Mouse (Mus musculus): Measurements from ENCODE around the gene Gm5741. TPM values are rescaled to one million over a fixed set of nuclear protein-coding genes. Genes with fewer than 3 reads are reported as not detected.
A peak's percentile ranks its signal among the peaks of the same experiment; 100 is the strongest.

Gene Gm5741
- polyA plus RNA-seq, 1 experiment from 2014 or later: not detected

DNA sequence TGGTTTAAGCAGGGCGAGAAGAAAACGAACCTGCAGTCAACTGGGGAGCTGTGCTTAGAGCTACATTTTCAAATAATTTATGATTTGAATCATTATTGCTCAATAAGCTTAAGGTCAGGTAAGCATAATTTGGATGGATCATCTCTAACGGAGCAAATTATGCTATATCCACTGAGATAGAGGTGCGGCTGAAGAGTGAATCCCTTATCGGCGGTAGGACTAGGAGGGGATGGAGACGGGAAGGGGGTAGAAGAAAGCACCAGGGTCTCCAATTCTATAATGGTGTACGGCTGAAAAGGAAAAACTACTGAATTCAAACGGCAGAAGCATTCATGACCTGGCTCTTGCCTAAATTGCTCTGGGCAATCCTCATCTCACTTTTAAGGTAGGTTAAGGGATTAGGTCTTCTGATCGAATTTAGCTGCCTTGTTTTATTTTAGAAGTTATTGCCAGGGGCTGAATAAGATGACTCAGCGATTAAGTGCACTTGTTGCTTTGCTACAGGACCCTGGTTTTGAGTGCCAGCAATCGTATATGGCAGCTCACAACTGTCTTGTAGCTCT lies 32.5 kb downstream of the Gm5741 start:
- ATAC-seq (replicated peaks; ENCODE audit: low FRiP score, low read depth) (no peak), DNase-seq (ENCODE audit: low spot score) (peak; percentile 18)
- TF ChIP-seq CTCF (IDR thresholded peaks at IDR 0.05; ENCODE audit: low read depth): no peak
- Histone ChIP-seq H3K9ac (ENCODE audit: low read depth, low read length) (peak overlapping the region; percentile 69), H3K4me3 (replicated peaks; ENCODE audit: low read depth, low read length) (peak overlapping the region; percentile 85), H3K9me3 (replicated peaks; ENCODE audit: low read length) (no peaks in the 10 kb centered on the region), H3K4me2 (ENCODE audit: low read length) (peak overlapping the region; percentile 91), H3K4me1 (replicated peaks; ENCODE audit: insufficient read depth, low read length) (peaks cover 13% of the 10 kb centered on the region), H3K27ac (peak overlapping the region; percentile 92), H3K27me3 (ENCODE audit: insufficient read depth, low read length) (no peaks in the 10 kb centered on the region), H3K36me3 (ENCODE audit: insufficient read depth, low read length) (peaks cover 19% of the 10 kb centered on the region)
- 7% methylated on average over 12 of the region's 12 CpGs for WGBS

DNA sequence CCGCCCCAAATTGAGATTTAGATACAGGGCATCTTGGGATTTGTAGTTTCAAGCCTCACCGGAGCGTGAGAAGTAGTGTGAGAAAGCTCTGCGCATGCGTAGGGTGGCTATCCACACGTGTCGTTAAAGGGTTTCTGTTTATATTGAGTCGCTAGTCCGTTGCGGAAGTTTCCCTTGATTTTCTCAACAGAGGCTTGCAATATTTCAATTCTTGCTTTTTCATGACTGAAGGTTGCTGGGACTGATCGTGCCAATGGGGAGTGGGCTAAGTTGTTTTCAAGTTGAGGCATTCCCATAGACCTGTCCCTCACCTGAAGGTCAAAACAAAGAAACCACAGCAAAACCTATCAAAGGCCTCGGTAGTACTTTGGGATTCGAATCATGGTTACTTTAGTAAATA lies 33.0 kb downstream of the Gm5741 start:
- DNase-seq (ENCODE audit: low spot score) (peak; percentile 95), ATAC-seq (replicated peaks; ENCODE audit: low FRiP score, low read depth) (no peak)
- Histone ChIP-seq H3K27me3 (ENCODE audit: insufficient read depth, low read length) (no peaks in the 10 kb centered on the region), H3K9me3 (replicated peaks; ENCODE audit: low read length) (no peaks in the 10 kb centered on the region), H3K36me3 (ENCODE audit: insufficient read depth, low read length) (peaks cover 24% of the 10 kb centered on the region), H3K9ac (ENCODE audit: low read depth, low read length) (peak overlapping the region; percentile 69; the same call in 1 of the 2 replicates), H3K4me3 (replicated peaks; ENCODE audit: low read depth, low read length) (peak overlapping the region; percentile 85), H3K4me2 (ENCODE audit: low read length) (peak overlapping the region; percentile 91), H3K4me1 (replicated peaks; ENCODE audit: insufficient read depth, low read length) (peaks cover 13% of the 10 kb centered on the region), H3K27ac (no peak overlapping the region)
- TF ChIP-seq CTCF (IDR thresholded peaks at IDR 0.05; ENCODE audit: low read depth): no peak
- 4% methylated on average over 13 of the region's 13 CpGs for WGBS

DNA sequence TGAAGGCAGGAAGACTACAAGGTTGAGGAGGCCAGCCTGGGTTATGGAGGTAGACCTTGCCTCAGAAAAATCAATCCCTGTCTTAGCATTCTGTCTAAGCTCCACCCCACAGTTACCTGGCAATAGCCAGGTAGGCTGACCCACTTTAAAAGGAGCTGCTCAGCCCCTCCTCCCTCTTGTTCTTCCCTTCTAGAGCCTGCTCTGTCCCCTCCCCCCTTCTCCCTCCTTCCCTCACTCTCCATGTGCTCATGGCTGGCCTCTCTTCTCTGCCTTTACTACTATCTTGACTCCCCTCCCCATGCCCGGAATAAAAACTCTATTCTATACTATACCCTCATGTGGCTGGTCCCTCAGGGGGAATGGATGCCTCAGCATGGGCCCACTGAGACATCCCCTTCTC lies 33.9 kb downstream of the Gm5741 start:
- Histone ChIP-seq H3K27ac (no peak overlapping the region; the same call in 1 of the 2 replicates), H3K4me3 (replicated peaks; ENCODE audit: low read depth, low read length) (no peak overlapping the region), H3K27me3 (ENCODE audit: insufficient read depth, low read length) (no peaks in the 10 kb centered on the region), H3K4me2 (ENCODE audit: low read length) (no peak overlapping the region), H3K4me1 (replicated peaks; ENCODE audit: insufficient read depth, low read length) (peaks cover 12% of the 10 kb centered on the region), H3K9ac (ENCODE audit: low read depth, low read length) (no peak overlapping the region), H3K36me3 (ENCODE audit: insufficient read depth, low read length) (peaks cover 26% of the 10 kb centered on the region), H3K9me3 (replicated peaks; ENCODE audit: low read length) (no peaks in the 10 kb centered on the region)
- no peak for TF ChIP-seq CTCF (IDR thresholded peaks at IDR 0.05; ENCODE audit: low read depth)
- DNase-seq (ENCODE audit: low spot score) (no peak), ATAC-seq (replicated peaks; ENCODE audit: low FRiP score, low read depth) (no peak)
- WGBS: 68% methylated on average over 1 of the region's 1 CpGs

DNA sequence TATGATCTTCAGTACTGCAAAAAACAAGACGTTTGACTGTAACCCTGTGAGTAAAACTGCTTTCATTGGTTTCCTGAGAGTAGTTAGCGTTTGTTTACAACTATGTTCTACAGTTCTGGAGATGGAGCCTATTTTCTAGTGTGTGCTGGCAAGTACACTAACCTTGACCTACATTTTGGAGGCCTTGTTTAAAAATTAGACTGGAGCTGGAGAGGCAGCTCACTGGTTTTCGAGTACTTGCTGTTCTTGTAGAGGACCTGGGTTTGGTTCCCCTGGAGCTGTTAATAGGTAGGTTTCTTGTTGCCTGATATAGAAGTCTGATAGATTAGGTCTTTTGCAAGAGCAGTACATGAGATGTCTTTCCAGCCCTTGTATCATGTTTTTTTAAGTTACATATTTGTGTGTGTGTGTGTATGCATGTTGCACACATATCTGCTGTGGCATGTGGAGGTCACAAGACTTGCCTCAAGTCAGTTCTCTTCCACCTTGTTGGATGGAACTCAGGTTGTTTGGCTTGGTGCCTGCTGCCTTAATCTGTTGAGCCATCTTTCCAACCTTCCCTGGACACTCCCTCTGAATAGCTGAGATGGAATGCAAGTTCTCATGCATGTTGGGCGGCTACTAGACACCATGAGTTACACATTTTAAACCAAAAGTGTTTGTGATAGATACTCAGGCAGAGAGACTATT lies 35.0 kb downstream of the Gm5741 start:
- ATAC-seq (replicated peaks; ENCODE audit: low FRiP score, low read depth) (no peak), DNase-seq (ENCODE audit: low spot score) (no peak)
- peaks cover 13% of the 10 kb centered on the region; the same call in 1 of the 2 replicates for H3K4me1 ChIP-seq (replicated peaks; ENCODE audit: insufficient read depth, low read length)
- no peaks in the 10 kb centered on the region for H3K9me3 ChIP-seq (replicated peaks; ENCODE audit: low read length)
- H3K4me2 ChIP-seq (ENCODE audit: low read length): no peak overlapping the region
- H3K36me3 ChIP-seq (ENCODE audit: insufficient read depth, low read length): peaks cover 26% of the 10 kb centered on the region
- peak overlapping the region; percentile 54; the same call in 1 of the 2 replicates for H3K27ac ChIP-seq
- H3K27me3 ChIP-seq (ENCODE audit: insufficient read depth, low read length): no peaks in the 10 kb centered on the region
- TF ChIP-seq CTCF (IDR thresholded peaks at IDR 0.05; ENCODE audit: low read depth): no peak
- 80% methylated on average over 4 of the region's 4 CpGs for WGBS
- no peak overlapping the region for H3K9ac ChIP-seq (ENCODE audit: low read depth, low read length)
- no peak overlapping the region for H3K4me3 ChIP-seq (replicated peaks; ENCODE audit: low read depth, low read length)

DNA sequence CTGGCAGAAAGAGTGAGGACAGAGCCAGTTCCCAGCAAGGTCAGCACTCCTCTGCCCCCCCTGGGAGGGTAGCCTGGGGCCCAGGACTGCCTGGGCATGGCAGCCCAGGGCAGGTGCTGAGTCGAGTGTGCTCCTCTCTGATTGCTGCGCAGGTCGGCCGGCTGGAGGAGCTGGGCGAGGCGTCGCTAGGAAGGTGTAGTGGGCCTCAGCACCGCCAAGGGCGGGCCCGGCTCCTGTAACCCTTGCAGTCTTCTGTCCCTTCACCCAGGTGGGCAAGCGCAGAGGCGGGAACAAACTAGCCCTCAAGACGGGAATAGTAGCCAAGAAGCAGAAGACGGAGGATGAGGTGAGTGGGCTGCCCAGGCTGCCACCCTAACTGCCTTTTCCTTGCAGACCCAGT lies 38.5 kb downstream of the Gm5741 start:
- peaks cover 12% of the 10 kb centered on the region for H3K4me1 ChIP-seq (replicated peaks; ENCODE audit: insufficient read depth, low read length)
- no peak overlapping the region for H3K27ac ChIP-seq
- DNase-seq (ENCODE audit: low spot score) (no peak), ATAC-seq (replicated peaks; ENCODE audit: low FRiP score, low read depth) (no peak)
- peak overlapping the region; percentile 50; the same call in 1 of the 2 replicates for H3K4me2 ChIP-seq (ENCODE audit: low read length)
- no peak overlapping the region for H3K4me3 ChIP-seq (replicated peaks; ENCODE audit: low read depth, low read length)
- H3K9me3 ChIP-seq (replicated peaks; ENCODE audit: low read length): no peaks in the 10 kb centered on the region
- no peak overlapping the region for H3K9ac ChIP-seq (ENCODE audit: low read depth, low read length)
- no peak for TF ChIP-seq CTCF (IDR thresholded peaks at IDR 0.05; ENCODE audit: low read depth)
- no peaks in the 10 kb centered on the region for H3K27me3 ChIP-seq (ENCODE audit: insufficient read depth, low read length)
- WGBS: 88% methylated on average over 14 of the region's 14 CpGs
- peaks cover 26% of the 10 kb centered on the region for H3K36me3 ChIP-seq (ENCODE audit: insufficient read depth, low read length)

DNA sequence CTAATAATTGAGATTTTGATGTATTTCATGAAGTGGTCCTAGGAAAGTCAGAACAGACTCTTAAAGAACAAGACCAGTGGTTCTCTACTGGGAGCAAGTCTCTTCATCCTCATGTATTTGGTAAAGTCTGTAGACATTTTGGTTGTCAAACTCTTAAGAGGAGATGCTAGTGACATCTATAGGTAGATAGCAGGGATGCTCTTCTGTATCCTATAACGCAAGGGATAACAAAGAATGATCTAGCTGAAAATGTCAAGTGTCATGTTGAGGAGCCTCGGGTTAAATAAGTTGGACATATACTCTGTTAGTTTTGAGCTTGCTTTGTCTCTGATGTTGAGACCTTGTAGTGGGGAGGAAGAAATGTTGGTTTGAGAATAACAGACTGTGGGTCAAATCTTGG lies 39.9 kb downstream of the Gm5741 start:
- Histone ChIP-seq H3K27ac (no peak overlapping the region), H3K27me3 (ENCODE audit: insufficient read depth, low read length) (no peaks in the 10 kb centered on the region), H3K4me3 (replicated peaks; ENCODE audit: low read depth, low read length) (peak overlapping the region; percentile 98), H3K4me2 (ENCODE audit: low read length) (peak overlapping the region; percentile 50), H3K36me3 (ENCODE audit: insufficient read depth, low read length) (peaks cover 29% of the 10 kb centered on the region), H3K4me1 (replicated peaks; ENCODE audit: insufficient read depth, low read length) (peaks cover 14% of the 10 kb centered on the region), H3K9me3 (replicated peaks; ENCODE audit: low read length) (no peaks in the 10 kb centered on the region), H3K9ac (ENCODE audit: low read depth, low read length) (peak overlapping the region; percentile 99)
- TF ChIP-seq CTCF (IDR thresholded peaks at IDR 0.05; ENCODE audit: low read depth): no peak
- 8% methylated on average over 2 of the region's 2 CpGs for WGBS
- ATAC-seq (replicated peaks; ENCODE audit: low FRiP score, low read depth): no peak
- DNase-seq (ENCODE audit: low spot score): peak; percentile 17

All from kidney, postnatal 0 days (tissue).